Mouse (Mus musculus) kidney, adult 2 months (tissue): ENCODE data around the gene Atg7. TPM values are rescaled to one million over a fixed set of nuclear protein-coding genes. Genes with fewer than 3 reads are reported as not detected.

Experiments
- DNase-seq: peaks from one replicate; pipeline ENCODE4 v3.0.0; 2021
- H3K27ac ChIP-seq: fragments of 200-500 bp; 2 replicates; pipeline ENCODE4 v1.5.1; 2012; ENCODE audit warnings: low read depth, low read length, control low read depth, inconsistent platforms; ENCODE audit not compliant: insufficient read depth
- H3K27me3 ChIP-seq: fragments of 200-500 bp; replicated peaks from 2 replicates; pipeline ENCODE4 v1.6.1; 2012; ENCODE audit warnings: mild to moderate bottlenecking, moderate library complexity, low read length, inconsistent platforms; ENCODE audit not compliant: control insufficient read depth, insufficient read depth
- H3K36me3 ChIP-seq: fragments of 200-500 bp; 2 replicates; pipeline ENCODE4 v1.6.1; 2012; ENCODE audit warnings: mild to moderate bottlenecking, moderate library complexity, low read length, inconsistent platforms; ENCODE audit not compliant: control insufficient read depth, insufficient read depth
- H3K4me1 ChIP-seq: fragments of 200-500 bp; 2 replicates; pipeline ENCODE4 v1.6.1; 2011; ENCODE audit warnings: low read length; ENCODE audit not compliant: control insufficient read depth, insufficient read depth
- H3K4me3 ChIP-seq: fragments of 200-500 bp; 2 replicates; pipeline ENCODE4 v1.5.1; 2011; ENCODE audit warnings: mild to moderate bottlenecking, low read depth, low read length, control low read depth; ENCODE audit not compliant: insufficient read depth
- CTCF ChIP-seq: fragments of 200-500 bp; conservative IDR thresholded peaks from 2 replicates; pipeline ENCODE4 v1.5.1; 2011; ENCODE audit warnings: low read depth, mild to moderate bottlenecking, control low read depth, low read length, moderate library complexity, mixed read lengths; ENCODE audit not compliant: insufficient read depth, insufficient read length
- POLR2A ChIP-seq: fragments of 200-500 bp; IDR thresholded peaks from one replicate; pipeline ENCODE4 v1.6.1; 2011; ENCODE audit warnings: low read depth, low read length, control low read depth
- WGBS: fragments of 180-500 bp; shearing (Covaris S2); methylation state at CpG from one replicate; pipeline ENCODE4 v1.1.7; 2018; 5-methylcytosine and 5-hydroxymethylcytosine counted together
- polyA plus RNA-seq: library from polyadenylated mRNA; depleted of rRNA; stranded (reverse); fragments of >200 nt; gene quantifications from 2 replicates; pipeline ENCODE4 v1.2.3, GENCODE M21; 2012

Gene Atg7
- polyA plus RNA-seq, 1 experiment = 20.6 TPM

GRCm38 (mm10) chr6:114786461-114786860, 143.6 kb downstream of the Atg7 start:
- TF ChIP-seq CTCF = no peak
- no peak for TF ChIP-seq POLR2A
- no peaks in the 10 kb centered on the region for H3K27me3 ChIP-seq
- DNase-seq = no peak
- WGBS = 78% methylated on average over 3 of the region's 3 CpGs
- H3K4me1 ChIP-seq = no peaks in the 10 kb centered on the region
- H3K36me3 ChIP-seq = no peaks in the 10 kb centered on the region
- H3K4me3 ChIP-seq = no peak overlapping the region
- no peak overlapping the region for H3K27ac ChIP-seq

GRCm38 (mm10) chr6:114787606-114788005, 144.7 kb downstream of the Atg7 start:
- Histone ChIP-seq H3K27ac (no peak overlapping the region), H3K27me3 (no peaks in the 10 kb centered on the region), H3K4me1 (no peaks in the 10 kb centered on the region), H3K4me3 (no peak overlapping the region), H3K36me3 (no peaks in the 10 kb centered on the region)
- 87% methylated on average over 3 of the region's 3 CpGs for WGBS
- TF ChIP-seq CTCF (no peak), POLR2A (no peak)
- no peak for DNase-seq

GRCm38 (mm10) chr6:114788663-114789062, 145.8 kb downstream of the Atg7 start:
- WGBS = 87% methylated on average over 4 of the region's 4 CpGs
- Histone ChIP-seq H3K4me3 (no peak overlapping the region), H3K4me1 (no peaks in the 10 kb centered on the region), H3K27me3 (no peaks in the 10 kb centered on the region), H3K27ac (no peak overlapping the region), H3K36me3 (no peaks in the 10 kb centered on the region)
- TF ChIP-seq CTCF (no peak), POLR2A (no peak)
- DNase-seq = no peak

- Histone ChIP-seq H3K36me3 (no peaks in the 10 kb centered on the region), H3K4me1 (no peaks in the 10 kb centered on the region), H3K27me3 (no peaks in the 10 kb centered on the region), H3K4me3 (no peak overlapping the region), H3K27ac (no peak overlapping the region)
- TF ChIP-seq CTCF (no peak), POLR2A (no peak)
- DNase-seq = no peak
- WGBS = 87% methylated on average over 2 of the region's 2 CpGs
Measured at GRCm38 (mm10) chr6:114790084-114790483, 147.2 kb downstream of the Atg7 start.

- Histone ChIP-seq H3K36me3 (no peaks in the 10 kb centered on the region), H3K27me3 (no peaks in the 10 kb centered on the region), H3K27ac (no peak overlapping the region), H3K4me3 (no peak overlapping the region), H3K4me1 (no peaks in the 10 kb centered on the region)
- DNase-seq = no peak
- WGBS = 94% methylated on average over 7 of the region's 7 CpGs
- TF ChIP-seq CTCF (no peak), POLR2A (no peak)
Measured at GRCm38 (mm10) chr6:114790902-114791301, 148.0 kb downstream of the Atg7 start.

GRCm38 (mm10) chr6:114791846-114792245, 148.9 kb downstream of the Atg7 start:
- no peak for TF ChIP-seq CTCF
- TF ChIP-seq POLR2A = no peak
- Histone ChIP-seq H3K27me3 (no peaks in the 10 kb centered on the region), H3K4me3 (no peak overlapping the region), H3K36me3 (no peaks in the 10 kb centered on the region), H3K4me1 (no peaks in the 10 kb centered on the region), H3K27ac (no peak overlapping the region)
- DNase-seq = no peak
- 77% methylated on average over 4 of the region's 4 CpGs for WGBS

- Histone ChIP-seq H3K27ac (no peak overlapping the region), H3K36me3 (no peaks in the 10 kb centered on the region), H3K4me3 (no peak overlapping the region), H3K27me3 (no peaks in the 10 kb centered on the region), H3K4me1 (no peaks in the 10 kb centered on the region)
- DNase-seq = no peak
- 94% methylated on average over 9 of the region's 9 CpGs for WGBS
- no peak for TF ChIP-seq CTCF
- no peak for TF ChIP-seq POLR2A
Measured at GRCm38 (mm10) chr6:114794706-114795105, 151.8 kb downstream of the Atg7 start.
